Mouse (Mus musculus) stomach, postnatal 0 days (tissue): ENCODE measurements around the gene Exog.

Source experiments
- CTCF ChIP-seq: IDR thresholded peaks from 2 replicates; pipeline ENCODE4 v1.5.1; 2016; ENCODE audit warnings: antibody characterized with exemption, low read depth, mild to moderate bottlenecking, moderate library complexity
- EP300 ChIP-seq: optimal IDR thresholded peaks from 2 replicates; pipeline ENCODE3; 2016; ENCODE audit warnings: antibody characterized with exemption

DNA sequence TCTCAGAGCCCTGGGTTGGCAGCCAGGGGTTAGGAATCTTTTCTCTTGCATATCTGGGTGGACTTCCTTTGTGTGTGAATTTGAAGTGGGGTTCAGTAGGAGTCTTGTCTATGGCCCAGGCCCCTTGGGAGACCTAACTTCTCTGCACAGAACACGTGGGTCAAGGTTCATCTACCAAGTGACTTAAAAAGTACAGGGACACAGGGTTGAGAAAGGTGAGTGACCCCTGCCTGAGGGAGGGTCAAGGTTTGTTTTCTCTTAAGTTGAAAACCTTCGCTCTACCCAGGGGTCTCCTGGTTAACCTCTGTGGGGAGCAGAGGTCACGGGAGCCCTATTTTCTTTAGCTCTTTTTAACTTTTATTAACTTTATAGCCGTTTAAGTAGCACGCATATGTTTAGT is 34.9 kb upstream of the Exog start:
- TF ChIP-seq EP300 (no peak), CTCF (no peak)
